In the genomic region with DNA sequence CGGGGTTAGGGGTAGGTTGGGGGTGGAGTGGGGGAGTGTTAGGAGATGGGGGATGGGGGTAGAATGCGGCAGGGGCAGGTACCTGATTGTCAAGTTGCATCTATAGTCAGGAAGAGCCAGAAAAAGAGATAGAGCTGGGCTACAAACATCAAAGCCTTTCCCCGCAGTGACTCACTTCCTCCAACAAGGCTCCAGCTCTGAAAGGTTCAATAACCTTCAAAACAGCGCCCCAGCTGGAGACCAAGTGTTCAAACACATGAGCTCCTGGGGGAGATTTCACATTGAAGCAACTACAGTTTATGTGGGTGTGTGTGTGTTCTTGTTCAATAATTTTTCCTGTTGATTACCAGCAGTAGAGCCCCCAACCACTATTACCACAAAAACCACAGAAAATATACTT, we compare ENCODE assay signal across 9 mouse cellular contexts. TPM values are rescaled to one million over a fixed set of nuclear protein-coding genes. Genes with fewer than 3 reads are reported as not detected.
DNase-seq lines count a peak whose midpoint lies in the region; ATAC-seq and TF ChIP-seq lines count a peak whose summit lies in the region.
"Had no signal": no experiment of that assay in that cellular context is flagged by ENCODE, and none has a peak within 500 bp of the region (broad histone marks: within the 10 kb centered on the region; RNA-seq: fewer than 3 reads in every experiment).

No protein-coding gene starts in this region.

- no peak for TF ChIP-seq CTCF in lung, embryonic 14.5 days (IDR thresholded peaks at IDR 0.05; ENCODE audit: low read depth)

- H3K36me3 ChIP-seq in lung, embryonic 14.5 days (ENCODE audit: insufficient read depth) = no peaks in the 10 kb centered on the region
- H3K36me3 ChIP-seq in hindbrain, embryonic 12.5 days = no peaks in the 10 kb centered on the region
- H3K36me3 ChIP-seq: neural tube, embryonic 13.5 days had no signal

- no peaks in the 10 kb centered on the region for H3K9me3 ChIP-seq in lung, embryonic 14.5 days (ENCODE audit: low read depth, low read length)
- no peaks in the 10 kb centered on the region for H3K9me3 ChIP-seq in hindbrain, embryonic 12.5 days (replicated peaks)
- H3K9me3 ChIP-seq: neural tube, embryonic 13.5 days had no signal

- no peaks in the 10 kb centered on the region for H3K27me3 ChIP-seq in lung, embryonic 14.5 days (ENCODE audit: insufficient read depth, low read length)
- no peaks in the 10 kb centered on the region for H3K27me3 ChIP-seq in hindbrain, embryonic 12.5 days
- H3K27me3 ChIP-seq: neural tube, embryonic 13.5 days had no signal

- no peak overlapping the region for H3K4me2 ChIP-seq in lung, embryonic 14.5 days
- H3K4me2 ChIP-seq in hindbrain, embryonic 12.5 days (replicated peaks) = no peak overlapping the region
- H3K4me2 ChIP-seq: neural tube, embryonic 13.5 days had no signal

- peak; percentile 41 for DNase-seq in embryo, embryonic 10 days (ENCODE audit: low spot score)
- DNase-seq in embryo, embryonic 9.5 days (ENCODE audit: extremely low spot score) = no peak
- peak; percentile 68 to 79 for DNase-seq in CD8-positive naive resting alpha-beta T cell, adult 2 months (ENCODE audit: low read depth in 2 of 2, low spot score in 2 of 2)
- DNase-seq in lung, embryonic 14.5 days = peak; percentile 66
- DNase-seq in thymus, postnatal 0 days (ENCODE audit: low spot score) = peak; percentile 86
- DNase-seq in ovary, postnatal 10 days (ENCODE audit: low spot score) = no peak

- H3K4me1 ChIP-seq in lung, embryonic 14.5 days (ENCODE audit: insufficient read depth) = no peaks in the 10 kb centered on the region
- no peaks in the 10 kb centered on the region for H3K4me1 ChIP-seq in hindbrain, embryonic 12.5 days
- H3K4me1 ChIP-seq: neural tube, embryonic 13.5 days had no signal

- ATAC-seq in common myeloid progenitor, adult 5-6 weeks (replicated peaks; ENCODE audit: low read depth, poor library complexity, severe bottlenecking) = peak; percentile 71
- ATAC-seq in lung, embryonic 14.5 days (ENCODE audit: insufficient read depth) = no peak
- ATAC-seq in hindbrain, embryonic 12.5 days (ENCODE audit: low FRiP score) = no peak

- no peak overlapping the region for H3K4me3 ChIP-seq in lung, embryonic 14.5 days (ENCODE audit: low read depth, low read length)
- H3K4me3 ChIP-seq in hindbrain, embryonic 12.5 days = no peak overlapping the region
- H3K4me3 ChIP-seq: neural tube, embryonic 13.5 days had no signal

- H3K9ac ChIP-seq in lung, embryonic 14.5 days = no peak overlapping the region
- no peak overlapping the region for H3K9ac ChIP-seq in hindbrain, embryonic 12.5 days
- H3K9ac ChIP-seq: neural tube, embryonic 13.5 days had no signal

- H3K27ac ChIP-seq in lung, embryonic 14.5 days (ENCODE audit: low read depth) = no peak overlapping the region
- no peak overlapping the region for H3K27ac ChIP-seq in hindbrain, embryonic 12.5 days
- H3K27ac ChIP-seq: neural tube, embryonic 13.5 days had no signal

- 30% methylated on average over 4 of the region's 4 CpGs for WGBS in lung, embryonic 14.5 days
- 54% methylated on average over 4 of the region's 4 CpGs for WGBS in hindbrain, embryonic 12.5 days

RNA-seq across cellular contexts. Expression of gene Kif2a, which starts 34.4 kb away (rescaled TPM):
- total RNA-seq in common myeloid progenitor, adult 5-6 weeks (2017) = 37.3 and 45.9 TPM in 2 replicates
- 27.2 and 29.1 TPM in 2 replicates for polyA plus RNA-seq in lung, embryonic 14.5 days (2014; fragmentation: Nextera tagmentation; extraction: Ambion mirVana)
- 26.9 and 35.4 TPM in 2 replicates for polyA plus RNA-seq in thymus, postnatal 0 days (2015; fragmentation: Nextera tagmentation; extraction: Ambion mirVana)
- polyA plus RNA-seq in hindbrain, embryonic 12.5 days (2016; fragmentation: Nextera tagmentation; extraction: Ambion mirVana) = 36.9 and 40.2 TPM in 2 replicates

Comparison
In these comparisons a context has a peak if more than half of its experiments do, and no peak if none do; other contexts are left out.
1. DNase-seq: peak in embryo, embryonic 10 days (single experiment), CD8-positive naive resting alpha-beta T cell, adult 2 months (2 of 2), lung, embryonic 14.5 days (single experiment) and thymus, postnatal 0 days (single experiment); none in embryo, embryonic 9.5 days (single experiment) and ovary, postnatal 10 days (single experiment).